Mouse (Mus musculus) heart, embryonic 16.5 days (tissue): ENCODE data around the gene Ccdc60. TPM values are rescaled to one million over a fixed set of nuclear protein-coding genes. Genes with fewer than 3 reads are reported as not detected.
"Not testable (repeated sequence)": the region's sequence is repeated elsewhere in the genome, so short reads cannot be mapped to it uniquely, and the experiment has no call there.

ENCODE experiments used
- ATAC-seq: fragments of 200-750 bp; cut with Nextera tagmentation; replicated peaks from 2 replicates; pipeline ENCODE4 v1.8.0; 2017; ENCODE audit warnings: moderate number of reproducible peaks; ENCODE audit not compliant: insufficient read depth, low FRiP score; ENCODE audit errors: extremely low read depth
- H3K27ac ChIP-seq: fragments of 300-500 bp; sonication (generic); 2 replicates; pipeline ENCODE4 v1.5.1; 2014; ENCODE audit warnings: mild to moderate bottlenecking, low read length, control low read depth, moderate library complexity
- H3K27me3 ChIP-seq: fragments of 300-500 bp; sonication (generic); 2 replicates; pipeline ENCODE4 v1.6.1; 2014; ENCODE audit warnings: low read length, mixed read lengths; ENCODE audit not compliant: control insufficient read depth, insufficient read depth
- H3K36me3 ChIP-seq: fragments of 300-500 bp; sonication (generic); 2 replicates; pipeline ENCODE4 v1.6.1; 2014; ENCODE audit not compliant: control insufficient read depth, insufficient read depth
- H3K4me1 ChIP-seq: fragments of 300-500 bp; sonication (generic); 2 replicates; pipeline ENCODE4 v1.6.1; 2014; ENCODE audit warnings: low read length, mixed read lengths; ENCODE audit not compliant: control insufficient read depth, insufficient read depth
- H3K4me2 ChIP-seq: fragments of 300-500 bp; sonication (generic); 2 replicates; pipeline ENCODE4 v1.6.1; 2014; ENCODE audit warnings: low read depth, mild to moderate bottlenecking, control low read depth, low read length
- H3K4me3 ChIP-seq: fragments of 300-500 bp; sonication (generic); 2 replicates; pipeline ENCODE4 v1.5.1; 2014; ENCODE audit warnings: mild to moderate bottlenecking, control low read depth, low read length
- H3K9ac ChIP-seq: fragments of 300-500 bp; sonication (generic); 2 replicates; pipeline ENCODE4 v1.6.1; 2014; ENCODE audit warnings: low read length, control low read depth
- H3K9me3 ChIP-seq: fragments of 300-500 bp; sonication (generic); replicated peaks from 2 replicates; pipeline ENCODE4 v1.6.1; 2016; ENCODE audit warnings: low read length; ENCODE audit not compliant: control insufficient read depth
- WGBS: fragments of 180-500 bp; shearing (Covaris S2); extraction: QIAGEN DNeasy Blood & Tissue Kit; methylation state at CpG from one replicate; pipeline ENCODE4 v1.1.7; 2014; 5-methylcytosine and 5-hydroxymethylcytosine counted together
- polyA plus RNA-seq: library from polyadenylated mRNA; unstranded; fragments of >200 nt; fragmentation: Nextera tagmentation; extraction: Ambion mirVana; gene quantifications from 2 replicates; pipeline ENCODE4 v1.2.1, GENCODE M21; 2015

The Ccdc60 gene
- polyA plus RNA-seq, 1 experiment from 2014 or later: 0.35 TPM

DNA sequence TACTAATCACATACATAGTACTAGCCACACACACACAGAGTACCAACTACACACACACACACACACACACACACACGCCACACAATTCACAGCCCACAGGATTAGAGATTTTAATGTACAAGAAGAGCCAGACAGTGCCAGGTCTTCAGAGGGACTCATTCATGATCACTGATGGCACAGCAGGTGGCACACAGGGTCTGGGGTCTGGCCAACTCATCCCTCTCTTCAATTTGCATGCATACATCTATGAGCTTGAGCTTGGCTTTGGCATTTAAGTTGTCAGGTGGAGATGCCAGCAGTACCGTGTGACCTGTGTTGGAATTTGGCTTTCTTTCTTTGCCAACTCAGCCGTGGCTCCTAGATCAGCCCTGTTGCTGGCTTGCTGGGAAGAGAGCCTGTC, 97.2 kb downstream of the Ccdc60 start:
- Histone ChIP-seq H3K36me3 (no peaks in the 10 kb centered on the region), H3K9ac (no peak overlapping the region), H3K4me1 (no peaks in the 10 kb centered on the region), H3K9me3 (no peaks in the 10 kb centered on the region), H3K27me3 (peaks cover 2% of the 10 kb centered on the region; the same call in 1 of the 2 replicates), H3K27ac (no peak overlapping the region), H3K4me3 (no peak overlapping the region), H3K4me2 (no peak overlapping the region)
- WGBS: 79% methylated on average over 3 of the region's 3 CpGs
- no peak for ATAC-seq

DNA sequence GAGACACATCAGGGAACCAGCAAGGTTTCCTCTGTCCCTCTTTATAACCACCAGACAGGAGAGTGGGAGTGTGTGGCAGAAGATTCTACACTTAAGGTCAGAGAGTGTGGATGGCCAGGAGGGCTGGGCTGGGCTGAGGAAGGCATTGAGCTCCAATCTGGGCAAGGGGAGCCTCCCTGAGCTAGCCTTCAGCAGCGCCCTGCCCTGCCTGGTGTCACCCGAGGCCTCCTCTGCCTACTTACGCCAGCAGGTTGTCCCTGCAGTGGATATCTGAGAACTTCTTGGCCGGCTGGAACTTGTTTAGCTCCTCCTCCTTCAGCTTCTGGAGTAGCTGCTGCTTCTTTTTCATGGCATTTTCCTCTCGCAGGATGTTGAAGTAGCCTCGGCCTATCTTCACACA, 99.0 kb downstream of the Ccdc60 start:
- Histone ChIP-seq H3K36me3 (no peaks in the 10 kb centered on the region), H3K4me3 (no peak overlapping the region), H3K27ac (no peak overlapping the region), H3K4me1 (no peaks in the 10 kb centered on the region), H3K9ac (no peak overlapping the region), H3K9me3 (peaks cover 5% of the 10 kb centered on the region; the same call in 1 of the 2 replicates), H3K27me3 (peaks cover 2% of the 10 kb centered on the region; the same call in 1 of the 2 replicates), H3K4me2 (no peak overlapping the region)
- ATAC-seq: no peak
- 34% methylated on average over 6 of the region's 6 CpGs for WGBS

DNA sequence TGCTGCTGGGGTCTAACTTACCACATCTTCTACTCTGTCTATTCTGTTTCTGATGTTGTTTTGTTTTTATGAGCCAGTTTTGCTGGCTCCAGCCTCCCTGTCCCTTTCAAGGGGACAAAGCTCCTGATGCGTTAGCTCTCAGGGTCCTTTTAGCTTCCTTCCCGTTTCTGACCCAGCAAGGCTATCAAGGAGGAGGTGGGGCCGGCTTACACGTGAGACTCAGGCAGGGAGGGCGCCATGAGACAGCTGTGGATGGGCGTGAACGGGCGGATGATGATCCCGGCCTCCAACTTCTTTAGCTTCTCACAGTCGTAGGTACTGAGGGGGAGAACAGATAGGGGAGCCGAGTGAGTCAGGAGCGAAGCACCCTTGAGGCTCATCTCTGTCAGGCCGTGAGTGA, 108.2 kb downstream of the Ccdc60 start:
- Histone ChIP-seq H3K4me1 (no peaks in the 10 kb centered on the region), H3K9me3 (0 out of 2 replicates have a peak, but pooled peaks cover 2% of the 10 kb centered on the region), H3K27me3 (0 out of 2 replicates have a peak, but pooled peaks cover 4% of the 10 kb centered on the region), H3K36me3 (no peaks in the 10 kb centered on the region), H3K27ac (no peak overlapping the region), H3K9ac (no peak overlapping the region), H3K4me3 (no peak overlapping the region), H3K4me2 (no peak overlapping the region; the same call in 1 of the 2 replicates)
- 8% methylated on average over 13 of the region's 13 CpGs for WGBS
- no peak for ATAC-seq

DNA sequence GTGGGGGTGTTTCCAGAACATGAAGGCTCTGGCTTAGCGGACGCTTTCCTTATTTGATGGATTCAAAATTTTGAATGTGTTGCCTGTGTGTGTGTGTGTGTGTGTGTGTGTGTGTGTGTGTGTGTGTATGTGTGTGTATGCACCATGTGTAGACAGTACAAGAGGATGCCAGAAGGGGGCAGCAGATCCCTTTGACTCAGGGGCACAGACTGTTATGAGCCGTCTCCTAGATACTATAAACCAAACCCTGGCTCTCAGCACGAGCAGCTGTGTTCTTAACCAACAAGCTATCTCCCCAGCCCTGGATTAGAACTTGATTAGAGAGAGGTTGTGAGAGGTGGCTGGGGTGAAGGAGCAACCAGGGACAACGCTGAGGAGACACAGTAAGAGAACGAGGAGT, 117.1 kb downstream of the Ccdc60 start:
- no peaks in the 10 kb centered on the region for H3K4me1 ChIP-seq
- no peak overlapping the region for H3K27ac ChIP-seq
- H3K4me3 ChIP-seq: no peak overlapping the region
- WGBS: 90% methylated on average over 6 of the region's 6 CpGs
- no peaks in the 10 kb centered on the region for H3K36me3 ChIP-seq
- 0 out of 2 replicates have a peak, but pooled peaks cover 2% of the 10 kb centered on the region for H3K27me3 ChIP-seq
- no peak for ATAC-seq
- H3K9me3 ChIP-seq: no peaks in the 10 kb centered on the region
- H3K9ac ChIP-seq: no peak overlapping the region
- H3K4me2 ChIP-seq: no peak overlapping the region

DNA sequence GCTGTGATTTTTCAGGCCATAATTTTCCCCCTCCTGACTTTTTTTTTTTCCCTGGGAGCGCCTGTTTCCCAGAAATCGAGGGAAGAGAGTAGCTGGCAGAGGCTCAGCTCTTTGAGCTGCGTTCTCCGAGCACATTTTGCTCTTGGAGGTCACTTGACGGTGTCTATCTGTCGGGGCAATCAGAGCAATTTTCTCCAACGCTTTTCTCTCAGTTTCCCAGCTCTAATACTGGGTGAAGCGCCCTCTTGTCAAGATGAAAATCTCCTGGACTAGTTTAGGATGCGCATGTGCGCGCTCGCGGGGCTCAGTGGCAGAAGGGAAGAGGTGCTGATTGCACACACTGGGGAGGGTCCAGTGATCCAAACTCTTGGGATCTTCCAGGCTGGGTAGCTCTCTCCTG, 121.8 kb downstream of the Ccdc60 start:
- ATAC-seq: no peak
- Histone ChIP-seq H3K4me3 (no peak overlapping the region), H3K27me3 (no peaks in the 10 kb centered on the region), H3K36me3 (no peaks in the 10 kb centered on the region), H3K27ac (no peak overlapping the region), H3K9ac (no peak overlapping the region), H3K4me1 (no peaks in the 10 kb centered on the region), H3K9me3 (no peaks in the 10 kb centered on the region), H3K4me2 (no peak overlapping the region)
- WGBS: 70% methylated on average over 13 of the region's 13 CpGs

DNA sequence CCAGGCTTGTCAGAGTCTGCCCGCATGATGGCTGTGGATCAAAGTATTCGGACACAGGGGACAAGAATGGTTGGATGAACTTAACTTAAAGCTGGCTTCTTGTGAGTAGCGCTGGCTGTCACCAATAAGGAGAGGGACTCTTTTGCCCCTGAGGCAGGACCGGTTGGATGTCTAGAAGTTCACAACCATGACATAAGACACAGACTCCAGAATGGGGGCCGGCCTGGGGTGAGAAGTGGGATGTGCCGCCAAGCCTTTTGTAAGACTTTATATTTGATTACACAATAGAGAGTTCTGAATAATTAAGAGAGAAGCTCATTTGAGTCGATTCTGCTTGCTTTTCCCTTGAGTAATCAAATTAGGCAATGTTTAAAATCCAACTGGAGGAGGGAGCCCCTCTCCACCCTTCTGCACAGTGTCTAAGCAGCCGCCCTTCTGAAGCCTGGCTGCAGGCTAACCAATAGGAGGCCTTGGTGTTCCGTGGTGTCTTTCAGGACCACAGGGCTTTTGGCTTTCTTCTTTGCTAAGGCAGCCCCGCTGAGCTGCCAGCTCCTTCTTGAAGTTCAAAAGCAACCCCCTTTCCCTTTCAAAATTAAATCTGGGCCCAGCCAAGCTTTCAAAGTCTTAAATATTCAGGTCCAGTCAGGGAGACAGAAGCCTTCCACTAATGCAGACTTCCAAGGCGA, 123.4 kb downstream of the Ccdc60 start:
- Histone ChIP-seq H3K4me3 (no peak overlapping the region), H3K4me2 (no peak overlapping the region), H3K36me3 (no peaks in the 10 kb centered on the region), H3K9me3 (no peaks in the 10 kb centered on the region), H3K9ac (no peak overlapping the region), H3K27me3 (no peaks in the 10 kb centered on the region), H3K4me1 (no peaks in the 10 kb centered on the region), H3K27ac (no peak overlapping the region)
- 64% methylated on average over 11 of the region's 11 CpGs for WGBS
- no peak for ATAC-seq

DNA sequence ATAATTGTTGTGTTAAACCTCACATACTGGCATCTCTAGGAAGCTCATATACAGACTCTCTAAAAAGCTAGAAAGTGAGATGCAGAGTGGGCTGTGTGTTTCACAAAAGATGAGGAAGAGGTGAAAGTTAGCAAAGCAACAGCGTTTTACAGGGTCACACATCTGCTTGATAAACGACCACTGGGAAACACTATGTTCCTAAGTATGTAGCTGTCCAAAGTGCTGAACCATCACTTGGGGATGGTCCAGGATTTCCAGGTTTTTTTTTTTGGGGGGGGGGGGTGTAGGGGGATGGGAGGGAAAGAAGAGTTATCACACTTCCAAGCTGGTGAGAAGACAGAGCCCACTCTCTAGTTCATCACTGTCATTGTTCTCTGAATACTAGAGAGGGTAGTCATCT, 134.0 kb downstream of the Ccdc60 start:
- no peak for ATAC-seq

DNA sequence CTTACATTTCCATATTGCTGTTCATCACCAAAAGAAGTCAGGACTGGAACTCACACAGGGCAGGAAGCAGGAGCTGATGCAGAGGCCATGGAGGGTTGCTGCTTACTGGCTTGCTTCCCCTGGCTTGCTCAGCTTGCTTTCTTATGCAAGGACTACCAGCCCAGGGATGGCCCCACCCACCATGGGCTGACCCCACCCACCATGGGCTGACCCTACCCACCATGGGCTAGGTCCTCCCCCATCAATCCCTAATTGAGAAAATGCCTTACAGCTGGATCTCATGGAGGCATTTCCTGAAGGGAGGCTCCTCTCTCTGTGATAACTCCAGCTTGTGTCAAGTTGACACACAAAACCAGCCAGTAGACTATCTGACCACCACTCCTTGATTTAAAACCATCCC, 142.3 kb downstream of the Ccdc60 start:
- not testable (repeated sequence) for H3K4me3 ChIP-seq, H3K27me3 ChIP-seq, H3K36me3 ChIP-seq, H3K4me2 ChIP-seq, ATAC-seq, H3K27ac ChIP-seq, H3K9me3 ChIP-seq, H3K4me1 ChIP-seq, H3K9ac ChIP-seq

More for the DNA sequence above, 134.0 kb downstream of the Ccdc60 start:
- 10% methylated on average over 2 of the region's 2 CpGs for WGBS
- no peak overlapping the region for H3K4me3 ChIP-seq
- H3K36me3 ChIP-seq: no peaks in the 10 kb centered on the region
- H3K4me2 ChIP-seq: no peak overlapping the region
- H3K9me3 ChIP-seq: no peaks in the 10 kb centered on the region
- no peak overlapping the region for H3K9ac ChIP-seq
- H3K4me1 ChIP-seq: no peaks in the 10 kb centered on the region
- no peaks in the 10 kb centered on the region for H3K27me3 ChIP-seq
- H3K27ac ChIP-seq: no peak overlapping the region

DNA sequence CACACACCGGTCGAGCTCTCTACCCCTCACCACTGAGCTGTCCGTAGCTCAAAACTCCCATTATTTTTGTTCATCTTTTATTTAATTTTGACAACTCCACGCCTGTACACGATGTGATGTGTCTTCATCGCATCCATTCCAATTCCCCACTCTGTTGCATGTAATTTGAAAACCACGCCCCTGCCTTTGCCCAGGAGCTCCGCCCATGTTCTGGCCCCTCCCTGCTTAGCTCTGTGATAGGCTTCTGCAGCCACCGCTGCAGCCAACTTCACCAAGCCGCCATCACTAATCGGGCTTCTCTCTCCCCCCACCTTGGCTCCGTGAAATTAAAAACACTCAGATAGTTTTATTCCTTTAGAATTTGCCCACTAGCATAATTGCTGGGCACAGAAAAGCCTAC, 144.1 kb downstream of the Ccdc60 start:
- Histone ChIP-seq H3K36me3 (no peaks in the 10 kb centered on the region), H3K4me1 (no peaks in the 10 kb centered on the region), H3K9ac (no peak overlapping the region), H3K9me3 (no peaks in the 10 kb centered on the region), H3K27ac (no peak overlapping the region), H3K4me2 (no peak overlapping the region), H3K4me3 (no peak overlapping the region), H3K27me3 (peaks cover 5% of the 10 kb centered on the region)
- WGBS: 49% methylated on average over 12 of the region's 12 CpGs
- ATAC-seq: no peak
